Mouse (Mus musculus): ENCODE measurements around the gene Sftpa1.
A peak's percentile ranks its signal among the peaks of the same experiment; 100 is the strongest.

Gene Sftpa1

GRCm38 (mm10) chr14:41131540-41131939, at the start of gene Sftpa1:
Sftpa1 (plus strand) TSS chr14:41131782.
- no peak for DNase-seq (ENCODE audit: low read depth, low spot score)

GRCm38 (mm10) chr14:41082408-41082807, 49.2 kb upstream of the Sftpa1 start:
- DNase-seq (ENCODE audit: low read depth, low spot score) = no peak

GRCm38 (mm10) chr14:41087509-41087908, 44.1 kb upstream of the Sftpa1 start:
- no peak for DNase-seq (ENCODE audit: low read depth, low spot score)

GRCm38 (mm10) chr14:41090777-41091176, 40.8 kb upstream of the Sftpa1 start:
- peak; percentile 6 for DNase-seq (ENCODE audit: low read depth, low spot score)

- DNase-seq (ENCODE audit: low read depth, low spot score) = no peak
Observed at GRCm38 (mm10) chr14:41094114-41094513, 37.5 kb upstream of the Sftpa1 start.

GRCm38 (mm10) chr14:41096296-41096860, 35.2 kb upstream of the Sftpa1 start:
- DNase-seq (ENCODE audit: low read depth, low spot score) = no peak

GRCm38 (mm10) chr14:41098726-41099125, 32.9 kb upstream of the Sftpa1 start:
- no peak for DNase-seq (ENCODE audit: low read depth, low spot score)

- no peak for DNase-seq (ENCODE audit: low read depth, low spot score)
Observed at GRCm38 (mm10) chr14:41100712-41101111, 30.9 kb upstream of the Sftpa1 start.

GRCm38 (mm10) chr14:41101242-41101641, 30.3 kb upstream of the Sftpa1 start:
- DNase-seq (ENCODE audit: low read depth, low spot score) = no peak

GRCm38 (mm10) chr14:41102269-41102668, 29.3 kb upstream of the Sftpa1 start:
- no peak for DNase-seq (ENCODE audit: low read depth, low spot score)

- DNase-seq (ENCODE audit: low read depth, low spot score) = no peak
Observed at GRCm38 (mm10) chr14:41104853-41105444, 26.6 kb upstream of the Sftpa1 start, which contains the start of gene Mat1a. Mat1a (plus strand) TSS chr14:41105035.

- no peak for DNase-seq (ENCODE audit: low read depth, low spot score)
Observed at GRCm38 (mm10) chr14:41111031-41111668, 20.4 kb upstream of the Sftpa1 start.

- no peak for DNase-seq (ENCODE audit: low read depth, low spot score)
Observed at GRCm38 (mm10) chr14:41112944-41113343, 18.6 kb upstream of the Sftpa1 start.

- DNase-seq (ENCODE audit: low read depth, low spot score) = no peak
Observed at GRCm38 (mm10) chr14:41116271-41116670, 15.3 kb upstream of the Sftpa1 start.

GRCm38 (mm10) chr14:41124683-41125082, 6.9 kb upstream of the Sftpa1 start:
- no peak for DNase-seq (ENCODE audit: low read depth, low spot score)

- DNase-seq (ENCODE audit: low read depth, low spot score) = no peak
Observed at GRCm38 (mm10) chr14:41127997-41128396, 3.6 kb upstream of the Sftpa1 start.

GRCm38 (mm10) chr14:41137006-41137405, 5.4 kb downstream of the Sftpa1 start:
- DNase-seq (ENCODE audit: low read depth, low spot score) = no peak

GRCm38 (mm10) chr14:41140686-41141085, 9.1 kb downstream of the Sftpa1 start:
- DNase-seq (ENCODE audit: low read depth, low spot score) = no peak

GRCm38 (mm10) chr14:41146035-41146434, 14.5 kb downstream of the Sftpa1 start:
- no peak for DNase-seq (ENCODE audit: low read depth, low spot score)

- DNase-seq (ENCODE audit: low read depth, low spot score) = no peak
Observed at GRCm38 (mm10) chr14:41146922-41147321, 15.3 kb downstream of the Sftpa1 start.

- DNase-seq (ENCODE audit: low read depth, low spot score) = no peak
Observed at GRCm38 (mm10) chr14:41147356-41147755, 15.8 kb downstream of the Sftpa1 start.

GRCm38 (mm10) chr14:41151220-41151898, 19.8 kb downstream of the Sftpa1 start, which contains the start of gene Mbl1:
Mbl1 (plus strand) TSS chr14:41151458.
- DNase-seq (ENCODE audit: low read depth, low spot score) = no peak
